Mouse (Mus musculus): Measurements from ENCODE around the gene Snorc. TPM values are rescaled to one million over a fixed set of nuclear protein-coding genes. Genes with fewer than 3 reads are reported as not detected.

Gene Snorc
- polyA plus RNA-seq, 1 experiment from 2014 or later = 0.78 TPM

Other genes with a start within 250 kb of the Snorc start
- gene Efhd1, start 205.9 kb upstream of the Snorc start, polyA plus RNA-seq (2014; fragmentation: Nextera tagmentation; extraction: Ambion mirVana) = 1.6 and 1.7 TPM in 2 replicates
- 59.3 and 69.2 TPM in 2 replicates for gene Gigyf2, start 143.3 kb upstream of the Snorc start, polyA plus RNA-seq (2014; fragmentation: Nextera tagmentation; extraction: Ambion mirVana)
- 16.4 and 29.6 TPM in 2 replicates for gene Kcnj13, start 75.5 kb upstream of the Snorc start, polyA plus RNA-seq (2014; fragmentation: Nextera tagmentation; extraction: Ambion mirVana)
- 0.40 and 0.86 TPM in 2 replicates for gene Neu2, start 39.6 kb downstream of the Snorc start, polyA plus RNA-seq (2014; fragmentation: Nextera tagmentation; extraction: Ambion mirVana)
- 15.4 and 19.0 TPM in 2 replicates for gene Ngef, start 103.6 kb downstream of the Snorc start, polyA plus RNA-seq (2014; fragmentation: Nextera tagmentation; extraction: Ambion mirVana)
- 3.4 and 4.6 TPM in 2 replicates for gene Inpp5d, start 150.0 kb downstream of the Snorc start, polyA plus RNA-seq (2014; fragmentation: Nextera tagmentation; extraction: Ambion mirVana)